Mouse (Mus musculus) forebrain, embryonic 16.5 days (tissue): ENCODE data around the gene Myo1a. TPM values are rescaled to one million over a fixed set of nuclear protein-coding genes. Genes with fewer than 3 reads are reported as not detected.

ENCODE experiments used
- ATAC-seq: fragments of 200-750 bp; cut with Nextera tagmentation; 2 replicates; pipeline ENCODE4 v1.8.0; 2017; ENCODE audit warnings: mild to moderate bottlenecking, moderate library complexity
- H3K27ac ChIP-seq: fragments of 300-500 bp; sonication (generic); 2 replicates; pipeline ENCODE4 v1.5.1; 2014; ENCODE audit warnings: low read length, control low read depth
- H3K27me3 ChIP-seq: fragments of 300-500 bp; sonication (generic); replicated peaks from 2 replicates; pipeline ENCODE4 v1.6.1; 2014; ENCODE audit warnings: low read length; ENCODE audit not compliant: control insufficient read depth, insufficient read depth
- H3K36me3 ChIP-seq: fragments of 300-500 bp; sonication (generic); 2 replicates; pipeline ENCODE4 v1.6.1; 2014; ENCODE audit not compliant: control insufficient read depth, insufficient read depth
- H3K4me1 ChIP-seq: fragments of 300-500 bp; sonication (generic); replicated peaks from 2 replicates; pipeline ENCODE4 v1.6.1; 2014; ENCODE audit warnings: low read length; ENCODE audit not compliant: control insufficient read depth, insufficient read depth
- H3K4me2 ChIP-seq: fragments of 300-500 bp; sonication (generic); 2 replicates; pipeline ENCODE4 v1.6.1; 2014; ENCODE audit warnings: mild to moderate bottlenecking, low read length, control low read depth
- H3K4me3 ChIP-seq: fragments of 300-500 bp; sonication (generic); replicated peaks from 2 replicates; pipeline ENCODE4 v1.5.1; 2014; ENCODE audit warnings: mild to moderate bottlenecking, low read length, control low read depth
- H3K9ac ChIP-seq: fragments of 300-500 bp; sonication (generic); replicated peaks from 2 replicates; pipeline ENCODE4 v1.6.1; 2014; ENCODE audit warnings: low read depth, low read length, control low read depth
- H3K9me3 ChIP-seq: fragments of 300-500 bp; sonication (generic); 2 replicates; pipeline ENCODE4 v1.6.1; 2016; ENCODE audit warnings: low read length; ENCODE audit not compliant: control insufficient read depth
- WGBS: fragments of 180-500 bp; shearing (Covaris S2); extraction: QIAGEN DNeasy Blood & Tissue Kit; methylation state at CpG from one replicate; pipeline ENCODE4 v1.1.7; 2014; 5-methylcytosine and 5-hydroxymethylcytosine counted together
- polyA plus RNA-seq: library from polyadenylated mRNA; unstranded; fragments of >200 nt; fragmentation: Nextera tagmentation; extraction: Ambion mirVana; gene quantifications from 2 replicates; pipeline ENCODE4 v1.2.1, GENCODE M21; 2015

Gene Myo1a
- polyA plus RNA-seq, 1 experiment from 2014 or later: 1.1 TPM

GRCm38 (mm10) chr10:127712736-127713135, 7.8 kb downstream of the Myo1a start:
- Histone ChIP-seq H3K9me3 (no peaks in the 10 kb centered on the region), H3K27me3 (no peaks in the 10 kb centered on the region), H3K4me1 (0 out of 2 replicates have a peak, but pooled peaks cover 5% of the 10 kb centered on the region), H3K9ac (no peak overlapping the region), H3K36me3 (no peaks in the 10 kb centered on the region), H3K4me2 (no peak overlapping the region), H3K27ac (no peak overlapping the region), H3K4me3 (no peak overlapping the region)
- 72% methylated on average over 6 of the region's 6 CpGs for WGBS
- no peak; the same call in 1 of the 2 replicates for ATAC-seq

DNA sequence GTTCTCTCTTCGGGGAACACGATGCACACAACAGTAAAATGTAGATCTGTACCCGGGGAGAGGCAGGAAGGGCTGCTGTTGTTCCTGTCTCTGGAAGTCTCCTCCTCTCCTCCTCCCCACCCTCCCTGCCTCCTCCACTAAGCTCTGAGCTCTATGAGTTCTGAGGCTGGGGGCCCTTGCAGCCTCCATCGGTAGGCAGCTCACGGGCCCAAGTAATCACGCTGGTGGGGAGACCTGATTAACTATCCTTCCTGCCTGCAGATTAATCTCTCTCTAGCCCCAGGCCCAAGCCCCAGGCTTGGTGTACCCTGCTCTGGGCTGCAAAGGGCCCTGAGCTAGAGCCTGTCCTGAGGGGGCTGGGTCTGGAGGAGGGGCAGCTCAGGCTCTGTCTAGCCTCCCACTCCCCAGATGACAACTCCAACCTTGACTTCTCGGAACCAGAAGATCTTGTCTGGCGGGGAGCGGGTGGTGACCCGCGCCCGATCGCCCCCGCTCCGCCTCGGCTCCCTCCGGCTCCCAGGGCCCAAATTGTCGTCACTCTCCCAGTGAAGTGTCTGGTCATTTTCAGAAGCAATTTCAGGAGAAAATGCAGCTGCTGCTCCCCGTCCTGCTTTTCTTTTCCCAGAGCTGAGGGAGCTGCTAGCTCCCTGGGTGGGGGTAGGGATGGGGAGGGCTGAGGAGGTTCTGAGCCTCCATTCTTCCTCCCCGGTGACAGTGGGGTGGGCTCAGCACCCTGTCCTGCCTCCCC, 16.9 kb downstream of the Myo1a start:
- Histone ChIP-seq H3K4me2 (peak overlapping the region; percentile 5; the same call in 1 of the 2 replicates), H3K36me3 (no peaks in the 10 kb centered on the region), H3K9me3 (no peaks in the 10 kb centered on the region), H3K4me3 (no peak overlapping the region), H3K9ac (no peak overlapping the region; the same call in 1 of the 2 replicates), H3K27me3 (peaks cover 3% of the 10 kb centered on the region; the same call in 1 of the 2 replicates), H3K27ac (no peak overlapping the region), H3K4me1 (peaks cover 5% of the 10 kb centered on the region; the same call in 1 of the 2 replicates)
- peak; percentile 66; the same call in 1 of the 2 replicates for ATAC-seq
- 12% methylated on average over 20 of the region's 20 CpGs for WGBS

DNA sequence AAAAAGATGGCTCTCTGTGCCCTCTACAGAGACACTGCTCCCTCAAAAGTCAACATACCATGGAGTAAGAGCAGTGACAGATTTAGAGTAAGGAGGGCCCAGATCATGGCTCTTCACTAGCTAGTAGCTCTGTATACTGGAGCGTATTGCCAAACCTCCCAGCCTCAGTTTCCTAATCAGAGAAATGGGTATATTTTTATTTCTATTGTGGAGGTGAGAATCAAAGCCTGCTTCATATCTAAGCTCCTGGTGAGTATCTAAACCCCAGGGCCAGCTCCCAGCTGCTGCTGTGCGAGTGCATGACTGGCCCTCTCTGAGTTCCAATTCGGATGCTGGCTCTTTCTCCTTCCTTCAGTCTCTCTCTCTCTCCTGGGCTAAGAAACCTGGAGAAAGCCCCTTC, 19.2 kb downstream of the Myo1a start, which contains the start of gene Tac2:
Tac2 (plus strand) TSS at position 301 of the 400 bp plus-strand sequence.
- Histone ChIP-seq H3K27me3 (peaks cover 3% of the 10 kb centered on the region; the same call in 1 of the 2 replicates), H3K4me1 (peaks cover 10% of the 10 kb centered on the region; the same call in 1 of the 2 replicates), H3K9ac (no peak within 1 kb of the TSS), H3K4me3 (no peak within 1 kb of the TSS), H3K4me2 (no peak within 1 kb of the TSS), H3K9me3 (no peaks in the 10 kb centered on the region), H3K36me3 (no peaks in the 10 kb centered on the region), H3K27ac (no peak within 1 kb of the TSS)
- ATAC-seq: no peak
- 73% methylated on average over 3 of the region's 3 CpGs for WGBS

GRCm38 (mm10) chr10:127725136-127725535, 20.2 kb downstream of the Myo1a start:
- 91% methylated on average over 1 of the region's 4 CpGs for WGBS
- ATAC-seq: no peak
- Histone ChIP-seq H3K4me2 (no peak overlapping the region), H3K36me3 (no peaks in the 10 kb centered on the region), H3K4me1 (peaks cover 10% of the 10 kb centered on the region; the same call in 1 of the 2 replicates), H3K9me3 (no peaks in the 10 kb centered on the region), H3K27me3 (peaks cover 3% of the 10 kb centered on the region; the same call in 1 of the 2 replicates), H3K27ac (no peak overlapping the region), H3K4me3 (no peak overlapping the region), H3K9ac (no peak overlapping the region)

DNA sequence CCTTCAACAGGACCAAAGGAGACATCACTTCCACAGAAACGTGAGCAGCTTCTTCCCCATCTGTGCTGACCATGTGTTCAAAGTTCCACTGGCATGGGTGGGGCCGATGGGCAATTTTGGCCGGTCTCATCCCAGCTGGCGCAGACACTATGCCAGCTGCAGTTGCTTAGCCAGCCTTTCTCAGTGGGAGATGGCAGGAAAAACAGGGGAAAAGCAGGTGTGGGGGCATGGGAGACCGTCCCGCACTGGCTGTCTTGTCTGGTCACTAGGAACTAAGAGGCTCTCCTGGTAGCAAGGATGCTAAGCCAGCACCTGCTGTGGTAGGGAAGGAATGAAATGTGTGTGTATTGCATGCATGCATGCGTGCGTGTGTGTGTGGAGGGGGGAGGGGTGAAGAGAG, 23.5 kb downstream of the Myo1a start:
- 66% methylated on average over 8 of the region's 8 CpGs for WGBS
- no peak for ATAC-seq
- H3K9ac ChIP-seq: no peak overlapping the region

DNA sequence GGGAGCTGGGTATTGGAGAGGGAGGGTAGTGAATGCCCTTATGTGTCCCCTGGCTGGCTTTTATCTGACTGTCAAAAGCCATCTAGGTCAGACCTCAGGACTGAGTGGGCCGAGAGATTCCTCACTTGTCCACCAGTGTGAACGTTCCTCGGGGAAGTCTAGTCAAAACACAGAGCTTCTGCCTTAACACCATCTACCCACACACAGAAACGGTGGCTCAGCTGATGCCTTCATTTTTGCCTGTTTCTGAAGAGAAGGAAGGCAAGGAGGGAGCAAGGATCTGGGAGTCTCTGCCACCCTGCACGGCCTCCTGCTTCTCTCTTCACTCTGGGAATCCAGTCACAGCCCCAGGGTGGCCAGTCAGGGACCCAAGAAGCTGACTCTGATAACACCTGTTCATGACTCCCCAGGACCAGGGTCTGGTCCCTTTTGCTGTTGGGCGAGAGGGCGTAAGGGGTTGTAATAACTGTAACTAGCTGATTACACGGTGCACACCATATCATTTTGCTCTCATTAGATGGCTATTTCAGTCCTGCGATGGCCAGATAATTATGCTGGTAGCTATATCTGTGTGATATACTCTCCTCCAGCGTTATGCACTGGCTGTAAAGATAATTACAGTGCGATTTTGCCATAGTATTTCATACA, 25.4 kb downstream of the Myo1a start:
- 43% methylated on average over 11 of the region's 11 CpGs for WGBS
- peaks cover 12% of the 10 kb centered on the region; the same call in 1 of the 2 replicates for H3K4me1 ChIP-seq
- H3K4me3 ChIP-seq: no peak overlapping the region
- no peak overlapping the region for H3K9ac ChIP-seq
- H3K27me3 ChIP-seq: peaks cover 6% of the 10 kb centered on the region
- no peak overlapping the region for H3K4me2 ChIP-seq
- ATAC-seq: no peak
- H3K36me3 ChIP-seq: no peaks in the 10 kb centered on the region
- H3K9me3 ChIP-seq: no peaks in the 10 kb centered on the region
- no peak overlapping the region for H3K27ac ChIP-seq

More for the DNA sequence above, 23.5 kb downstream of the Myo1a start:
- H3K4me2 ChIP-seq: no peak overlapping the region
- H3K4me1 ChIP-seq: peaks cover 12% of the 10 kb centered on the region; the same call in 1 of the 2 replicates
- no peak overlapping the region for H3K4me3 ChIP-seq
- no peaks in the 10 kb centered on the region for H3K9me3 ChIP-seq
- H3K36me3 ChIP-seq: no peaks in the 10 kb centered on the region
- H3K27me3 ChIP-seq: 0 out of 2 replicates have a peak, but pooled peaks cover 3% of the 10 kb centered on the region
- no peak overlapping the region for H3K27ac ChIP-seq

DNA sequence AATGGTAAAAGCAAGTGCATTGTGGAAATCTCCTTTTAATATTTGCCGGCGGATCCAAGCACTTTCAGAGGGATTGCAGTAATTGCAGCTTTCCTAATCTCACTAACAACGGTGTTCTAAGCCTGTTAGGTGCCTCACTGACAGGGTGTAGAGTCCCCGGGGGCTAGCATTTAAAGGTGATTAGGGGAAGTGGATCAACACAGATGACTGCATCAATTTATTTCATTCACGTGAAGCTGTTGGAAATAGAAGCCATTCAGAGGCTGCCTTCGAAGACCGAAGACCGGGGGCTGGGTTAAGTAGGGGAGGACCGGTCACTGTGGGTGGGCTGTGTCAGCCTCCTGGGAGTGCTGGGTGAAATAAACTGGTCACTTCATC, 26.0 kb downstream of the Myo1a start:
- no peak overlapping the region for H3K4me3 ChIP-seq
- H3K9ac ChIP-seq: 0 out of 2 replicates have a peak overlapping the region, but pooled peaks have one; percentile 5
- no peaks in the 10 kb centered on the region for H3K9me3 ChIP-seq
- H3K27me3 ChIP-seq: peaks cover 6% of the 10 kb centered on the region
- WGBS: 7% methylated on average over 9 of the region's 9 CpGs
- no peak for ATAC-seq
- peaks cover 12% of the 10 kb centered on the region; the same call in 1 of the 2 replicates for H3K4me1 ChIP-seq
- no peak overlapping the region for H3K27ac ChIP-seq
- H3K4me2 ChIP-seq: no peak overlapping the region
- no peaks in the 10 kb centered on the region for H3K36me3 ChIP-seq

GRCm38 (mm10) chr10:127731397-127731796, 26.4 kb downstream of the Myo1a start:
- WGBS: 42% methylated on average over 5 of the region's 5 CpGs
- Histone ChIP-seq H3K4me2 (no peak overlapping the region), H3K9ac (no peak overlapping the region)

DNA sequence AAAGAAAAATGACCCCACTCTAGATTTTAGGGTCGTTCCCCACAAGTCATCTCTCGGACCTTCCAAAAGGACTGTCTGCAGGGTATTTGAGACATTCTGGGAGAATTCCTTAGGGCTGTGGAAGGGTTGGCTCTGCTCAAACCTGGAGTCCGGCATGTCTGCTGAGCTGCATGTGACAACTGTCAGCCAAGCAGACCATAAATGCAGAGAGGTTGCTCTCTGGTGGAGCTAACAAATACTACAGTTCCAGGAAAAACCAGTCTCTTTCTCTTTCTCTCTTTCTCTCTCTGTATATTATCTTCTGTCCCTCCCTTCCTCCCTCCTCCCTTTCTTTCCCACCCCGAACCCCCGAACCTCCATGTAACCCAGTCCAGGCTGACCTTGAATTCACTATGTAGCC, 29.5 kb downstream of the Myo1a start:
- Histone ChIP-seq H3K27me3 (peaks cover 9% of the 10 kb centered on the region), H3K36me3 (no peaks in the 10 kb centered on the region), H3K4me1 (peaks cover 10% of the 10 kb centered on the region; the same call in 1 of the 2 replicates), H3K4me3 (no peak overlapping the region), H3K4me2 (no peak overlapping the region), H3K9me3 (no peaks in the 10 kb centered on the region), H3K9ac (no peak overlapping the region), H3K27ac (no peak overlapping the region)
- WGBS: 50% methylated on average over 5 of the region's 5 CpGs
- no peak for ATAC-seq

More at GRCm38 (mm10) chr10:127731397-127731796, 26.4 kb downstream of the Myo1a start:
- Histone ChIP-seq H3K9me3 (no peaks in the 10 kb centered on the region), H3K4me3 (no peak overlapping the region), H3K27me3 (peaks cover 9% of the 10 kb centered on the region), H3K4me1 (peaks cover 12% of the 10 kb centered on the region; the same call in 1 of the 2 replicates), H3K36me3 (no peaks in the 10 kb centered on the region), H3K27ac (no peak overlapping the region)
- no peak for ATAC-seq
